Mouse (Mus musculus): ENCODE measurements around the gene Fut8. TPM values are rescaled to one million over a fixed set of nuclear protein-coding genes. Genes with fewer than 3 reads are reported as not detected.

The Fut8 gene
- total RNA-seq (2012; rRNA removed) (40.2 and 60.6 TPM in 2 replicates), total RNA-seq (2014; rRNA removed) (124 TPM in 2 replicates), polyA plus RNA-seq (2012; ENCODE audit: insufficient read length, low read depth) (75.4 and 86.0 TPM in 2 replicates)

DNA sequence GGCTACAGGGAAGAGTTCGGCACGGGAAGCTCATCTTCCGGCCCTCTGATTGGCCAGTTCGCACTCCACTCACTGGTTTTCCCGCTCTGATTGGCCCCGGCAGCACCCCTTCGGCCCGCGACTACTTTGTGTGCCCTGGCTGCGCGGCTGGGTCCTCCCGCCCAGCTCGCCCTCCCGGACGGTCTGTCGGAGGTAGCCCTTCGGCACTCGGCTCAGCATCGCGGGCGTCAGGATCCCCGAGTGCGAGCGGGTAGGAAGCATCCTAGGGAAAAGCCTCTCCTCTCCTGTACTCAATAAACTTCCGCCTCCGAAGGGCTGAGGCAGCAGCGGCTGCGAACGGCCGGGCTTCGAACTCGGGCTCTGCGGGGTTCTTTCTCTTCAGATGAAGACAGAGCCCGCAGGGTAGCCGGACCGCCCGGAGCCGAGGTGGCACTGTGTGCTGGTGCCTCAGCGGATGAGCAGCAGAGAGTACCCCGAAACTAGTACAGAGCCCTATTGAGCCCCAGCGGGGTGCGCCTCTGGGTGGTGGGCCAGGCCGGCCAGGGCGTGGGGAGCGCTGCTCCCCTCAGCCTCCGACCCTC is at the start of gene Fut8:
Gene Fut8, plus strand, starts transcription at position 176 of the 581 bp plus-strand sequence.
- H3K4me1 ChIP-seq (ENCODE audit: control insufficient read depth in 1 of 2, insufficient read depth in 2 of 2) = peaks cover 0 to 34% of the 10 kb centered on the region in 2 experiments; a peak in 2 of 4 replicates
- TF ChIP-seq RCOR1 (conservative IDR thresholded peaks at IDR 0.05; ENCODE audit: low read depth, low read length) = no peak
- peak; percentile 7; the same call in 1 of the 2 replicates for TF ChIP-seq HCFC1 (IDR thresholded peaks at IDR 0.05; ENCODE audit: low read depth, low read length)
- TF ChIP-seq MYC (IDR thresholded peaks at IDR 0.05; ENCODE audit: low read depth, low read length) = no peak
- no peak for TF ChIP-seq ZMIZ1 (IDR thresholded peaks at IDR 0.05; ENCODE audit: low read depth, low read length)
- peak; percentile 56; the same call in 1 of the 2 replicates for TF ChIP-seq ELF1 (IDR thresholded peaks at IDR 0.05; ENCODE audit: low read depth, low read length)
- no peak; the same call in 1 of the 2 replicates for TF ChIP-seq MAX (IDR thresholded peaks at IDR 0.05; ENCODE audit: low read length)
- no peak for TF ChIP-seq KAT2A (IDR thresholded peaks at IDR 0.05; ENCODE audit: insufficient replicate concordance, low read length)
- TF ChIP-seq JUN (IDR thresholded peaks at IDR 0.05; ENCODE audit: insufficient read depth, low read depth, low read length) = no peak
- TF ChIP-seq CTCF (conservative IDR thresholded peaks at IDR 0.05 in 1 of 2, IDR thresholded peaks at IDR 0.05 in 1 of 2; ENCODE audit: low read depth in 2 of 2, low read length in 2 of 2) = no peak
- TF ChIP-seq MAFK (IDR thresholded peaks at IDR 0.05; ENCODE audit: insufficient replicate concordance, low read length) = no peak
- TF ChIP-seq USF2 (conservative IDR thresholded peaks at IDR 0.05; ENCODE audit: low read depth, low read length) = no peak
- TF ChIP-seq PAX5 (IDR thresholded peaks at IDR 0.05; ENCODE audit: low read length) = no peak
- TF ChIP-seq UBTF (IDR thresholded peaks at IDR 0.05; ENCODE audit: low read depth, low read length) = no peak; the same call in 1 of the 2 replicates
- TF ChIP-seq SMC3 (IDR thresholded peaks at IDR 0.05; ENCODE audit: low read depth, low read length) = no peak
- TF ChIP-seq GABPA (IDR thresholded peaks at IDR 0.05; ENCODE audit: insufficient replicate concordance, low read depth, low read length) = no peak
- peak; percentile 52; the same call in 1 of the 2 replicates for TF ChIP-seq E2F4 (IDR thresholded peaks at IDR 0.05; ENCODE audit: insufficient replicate concordance, low read depth, low read length)
- TF ChIP-seq MXI1 (IDR thresholded peaks at IDR 0.05; ENCODE audit: low read depth, low read length) = no peak
- TF ChIP-seq EP300 (IDR thresholded peaks at IDR 0.05; ENCODE audit: low read length) = no peak
- TF ChIP-seq MAZ (IDR thresholded peaks at IDR 0.05; ENCODE audit: low read depth, low read length) = no peak
- TF ChIP-seq CHD2 (IDR thresholded peaks at IDR 0.05; ENCODE audit: low read length) = peak; percentile 49; the same call in 1 of the 2 replicates
- no peak for TF ChIP-seq USF1 (IDR thresholded peaks at IDR 0.05; ENCODE audit: low read depth, low read length)
- TF ChIP-seq SIN3A (IDR thresholded peaks at IDR 0.05; ENCODE audit: low read length) = no peak; the same call in 1 of the 2 replicates
- no peak for TF ChIP-seq POLR2A (IDR thresholded peaks at IDR 0.05; ENCODE audit: low read depth, low read length)
- no peak for TF ChIP-seq IRF4 (IDR thresholded peaks at IDR 0.05; ENCODE audit: low read depth, low read length)
- 0 out of 2 replicates have a peak, but pooled peaks have one; percentile 18 for TF ChIP-seq TBP (conservative IDR thresholded peaks at IDR 0.05; ENCODE audit: low read depth, low read length)
- TF ChIP-seq POLR2AphosphoS2 (IDR thresholded peaks at IDR 0.05; ENCODE audit: low read depth, low read length) = no peak; the same call in 1 of the 2 replicates
- TF ChIP-seq ETS1 (conservative IDR thresholded peaks at IDR 0.05; ENCODE audit: low read depth, low read length) = no peak
- no peak for TF ChIP-seq ZC3H11A (IDR thresholded peaks at IDR 0.05; ENCODE audit: low read depth, low read length)
- TF ChIP-seq MEF2A (IDR thresholded peaks at IDR 0.05; ENCODE audit: borderline replicate concordance, low read depth, low read length) = no peak; the same call in 1 of the 2 replicates
- no peak for TF ChIP-seq TCF12 (IDR thresholded peaks at IDR 0.05; ENCODE audit: low read depth, low read length)
- peak; percentile 82 for DNase-seq (ENCODE audit: extremely low read depth)
- H3K9me3 ChIP-seq (replicated peaks; ENCODE audit: low read length) = no peaks in the 10 kb centered on the region
- peak within 1 kb of the TSS; percentile 47 for H3K4me2 ChIP-seq (ENCODE audit: insufficient read depth, low read depth, poor library complexity, severe bottlenecking)
- H3K27me3 ChIP-seq (replicated peaks) = no peaks in the 10 kb centered on the region
- H3K27ac ChIP-seq (ENCODE audit: insufficient read depth, low read depth) = peak within 1 kb of the TSS; percentile 71
- peak within 1 kb of the TSS; percentile 89 for H3K9ac ChIP-seq (ENCODE audit: insufficient read depth, low read depth)
- peak within 1 kb of the TSS; percentile 79 to 95 (median 84) for H3K4me3 ChIP-seq (replicated peaks in 1 of 3; ENCODE audit: low read depth in 2 of 3, low read length in 2 of 3, poor library complexity in 1 of 3)
- dilution Hi-C loops (cut with MboI; ENCODE audit: extremely low pct_ligation_motif_present, extremely low pct_unique_long_range_greater_than_20kb, low sequenced_read_pairs) (no loop called here), in situ Hi-C loops (cut with MboI; ENCODE audit: low pct_ligation_motif_present, low pct_unique_long_range_greater_than_20kb, low sequenced_read_pairs) (loop anchor here (5.0 to 25.0 kb wide), 4 partner anchors 93 to 549 kb away; no protein-coding TSS in a partner anchor)
- peaks cover 19% of the 10 kb centered on the region for H3K79me2 ChIP-seq (replicated peaks; ENCODE audit: control insufficient read depth, extremely low read depth, insufficient read depth, poor library complexity, severe bottlenecking)
- H3K36me3 ChIP-seq (replicated peaks in 1 of 2; ENCODE audit: control insufficient read depth in 1 of 2, insufficient read depth in 1 of 2, low read length in 1 of 2) = no peaks in the 10 kb centered on the region

All from CH12.LX (cell line).